Mouse (Mus musculus) CH12.LX (cell line): Measurements from ENCODE around the gene Gm20388.
A peak's percentile ranks its signal among the peaks of the same experiment; 100 is the strongest.

Source experiments
- CHD1 ChIP-seq: IDR thresholded peaks from 2 replicates; pipeline ENCODE4 v1.6.1; 2012; ENCODE audit warnings: low read depth, low read length, improper control_type of control experiment, inconsistent platforms
- CTCF ChIP-seq, 2 experiments: IDR thresholded peaks in 1 of 2; conservative IDR thresholded peaks in 1 of 2; 2 replicates each; pipeline ENCODE4 v1.5.1; 2011 to 2012; ENCODE audit warnings: low read depth in 2 of 2, low read length in 2 of 2, improper control_type of control experiment in 1 of 2, inconsistent platforms in 1 of 2, mild to moderate bottlenecking in 1 of 2, moderate library complexity in 1 of 2
- MAX ChIP-seq: IDR thresholded peaks from 2 replicates; pipeline ENCODE4 v1.6.1; 2011; ENCODE audit warnings: low read length, improper control_type of control experiment
- MXI1 ChIP-seq: IDR thresholded peaks from 2 replicates; pipeline ENCODE4 v1.6.1; 2011; ENCODE audit warnings: mild to moderate bottlenecking, low read depth, low read length, improper control_type of control experiment
- NRF1 ChIP-seq: IDR thresholded peaks from 2 replicates; pipeline ENCODE4 v1.6.1; 2014; ENCODE audit warnings: low read depth, mild to moderate bottlenecking, inconsistent platforms, low read length, improper control_type of control experiment, moderate library complexity
- POLR2A ChIP-seq: IDR thresholded peaks from 2 replicates; pipeline ENCODE4 v1.6.1; 2011; ENCODE audit warnings: low read depth, mild to moderate bottlenecking, improper control_type of control experiment, low read length
- POLR2AphosphoS2 ChIP-seq: IDR thresholded peaks from 2 replicates; pipeline ENCODE4 v1.6.1; 2011; ENCODE audit warnings: low read depth, low read length, improper control_type of control experiment
- UBTF ChIP-seq: IDR thresholded peaks from 2 replicates; pipeline ENCODE4 v1.6.1; 2012; ENCODE audit warnings: low read depth, mild to moderate bottlenecking, inconsistent platforms, low read length, improper control_type of control experiment, moderate library complexity
- USF1 ChIP-seq: IDR thresholded peaks from 2 replicates; pipeline ENCODE4 v1.6.1; 2014; ENCODE audit warnings: low read depth, mild to moderate bottlenecking, inconsistent platforms, low read length, improper control_type of control experiment
- USF2 ChIP-seq: conservative IDR thresholded peaks from 2 replicates; pipeline ENCODE4 v1.6.1; 2011; ENCODE audit warnings: low read depth, low read length, improper control_type of control experiment
- ZC3H11A ChIP-seq: IDR thresholded peaks from 2 replicates; pipeline ENCODE4 v1.6.1; 2012; ENCODE audit warnings: low read depth, mild to moderate bottlenecking, inconsistent platforms, low read length, improper control_type of control experiment

GRCm38 (mm10) chr8:120970346-120970745 lies 1059.7 kb downstream of the Gm20388 start:
- TF ChIP-seq CTCF (conservative IDR thresholded peaks at IDR 0.05 in 1 of 2, IDR thresholded peaks at IDR 0.05 in 1 of 2; ENCODE audit: low read depth in 2 of 2, low read length in 2 of 2) (peak; percentile 65 to 67), POLR2AphosphoS2 (no peak), MAX (no peak), USF1 (no peak), MXI1 (no peak), USF2 (no peak), POLR2A (no peak), NRF1 (no peak), UBTF (no peak), CHD1 (no peak), ZC3H11A (no peak)
